Mouse (Mus musculus) MEL (cell line): ENCODE results near the gene Guca1a. TPM values are rescaled to one million over a fixed set of nuclear protein-coding genes. Genes with fewer than 3 reads are reported as not detected.

Experiments
- DNase-seq: peaks from one replicate; pipeline ENCODE4 v3.0.0; 2011; ENCODE audit warnings: low read depth, low spot score
- H3K27ac ChIP-seq: 2 replicates; pipeline ENCODE4 v1.5.1; 2012; ENCODE audit warnings: low read depth, mild to moderate bottlenecking, control low read depth, low read length, moderate library complexity; ENCODE audit not compliant: control insufficient read depth
- H3K27me3 ChIP-seq, 2 experiments: fragments of 150-350 bp in 1 of 2; sonication (generic) in 1 of 2; 2 replicates each; pipeline ENCODE4 v1.6.1; 2012; ENCODE audit warnings: low read length in 2 of 2, mild to moderate bottlenecking in 2 of 2, improper control_type of control experiment in 1 of 2, moderate library complexity in 1 of 2; ENCODE audit not compliant: insufficient read depth in 2 of 2, control insufficient read depth in 1 of 2
- H3K36me3 ChIP-seq, 2 experiments: 2 replicates each; pipeline ENCODE4 v1.6.1; 2012 to 2014; ENCODE audit warnings: low read length in 2 of 2, improper control_type of control experiment in 1 of 2, inconsistent platforms in 1 of 2, mild to moderate bottlenecking in 1 of 2; ENCODE audit not compliant: insufficient read depth in 2 of 2, control insufficient read depth in 1 of 2
- H3K4me1 ChIP-seq, 2 experiments: fragments of 150-350 bp in 1 of 2; sonication (generic) in 1 of 2; 2 replicates each; pipeline ENCODE4 v1.6.1; 2012; ENCODE audit warnings: low read length in 2 of 2, improper control_type of control experiment in 1 of 2, mild to moderate bottlenecking in 1 of 2; ENCODE audit not compliant: insufficient read depth in 2 of 2, control insufficient read depth in 1 of 2
- H3K4me3 ChIP-seq, 2 experiments: fragments of 150-350 bp in 1 of 2; sonication (generic) in 1 of 2; 2 replicates each; pipeline ENCODE4 v1.5.1; 2012; ENCODE audit warnings: low read depth in 2 of 2, low read length in 2 of 2, mild to moderate bottlenecking in 2 of 2, moderate library complexity in 2 of 2, control low read depth in 1 of 2, improper control_type of control experiment in 1 of 2; ENCODE audit not compliant: control insufficient read depth in 1 of 2, insufficient read depth in 1 of 2
- H3K79me2 ChIP-seq: 2 replicates; pipeline ENCODE4 v1.6.1; 2012; ENCODE audit warnings: mild to moderate bottlenecking, low read length, moderate library complexity; ENCODE audit not compliant: control insufficient read depth, poor library complexity, insufficient read depth
- H3K9ac ChIP-seq: 2 replicates; pipeline ENCODE4 v1.6.1; 2012; ENCODE audit warnings: low read depth, mild to moderate bottlenecking, control low read depth, low read length, moderate library complexity; ENCODE audit not compliant: control insufficient read depth, poor library complexity, severe bottlenecking
- H3K9me3 ChIP-seq: fragments of 150-350 bp; sonication (generic); replicated peaks from 2 replicates; pipeline ENCODE4 v1.6.1; 2012; ENCODE audit warnings: mild to moderate bottlenecking, low read length, improper control_type of control experiment, moderate library complexity; ENCODE audit not compliant: insufficient read depth
- BHLHE40 ChIP-seq: IDR thresholded peaks from 2 replicates; pipeline ENCODE4 v1.6.1; 2012; ENCODE audit warnings: low read depth, mild to moderate bottlenecking, inconsistent platforms, low read length, improper control_type of control experiment, borderline replicate concordance
- CHD1 ChIP-seq: IDR thresholded peaks from 2 replicates; pipeline ENCODE4 v1.6.1; 2012; ENCODE audit warnings: low read depth, mild to moderate bottlenecking, inconsistent platforms, low read length, improper control_type of control experiment
- CHD2 ChIP-seq: IDR thresholded peaks from 2 replicates; pipeline ENCODE4 v1.6.1; 2011; ENCODE audit warnings: low read length, improper control_type of control experiment
- CTCF ChIP-seq, 3 experiments: IDR thresholded peaks in 2 of 3; conservative IDR thresholded peaks in 1 of 3; 2 replicates each; pipeline ENCODE4 v1.5.1; 2011 to 2012; ENCODE audit warnings: low read length in 3 of 3, low read depth in 2 of 3, mild to moderate bottlenecking in 2 of 3, improper control_type of control experiment in 1 of 3, inconsistent platforms in 1 of 3, mixed read lengths in 1 of 3, moderate library complexity in 1 of 3; ENCODE audit not compliant: control insufficient read depth in 1 of 3, insufficient read depth in 1 of 3, poor library complexity in 1 of 3, severe bottlenecking in 1 of 3
- E2F4 ChIP-seq: IDR thresholded peaks from 2 replicates; pipeline ENCODE4 v1.6.1; 2011; ENCODE audit warnings: low read depth, low read length, improper control_type of control experiment, borderline replicate concordance
- EP300 ChIP-seq, 2 experiments: IDR thresholded peaks; 2 replicates each; pipeline ENCODE4 v1.6.1; 2011; ENCODE audit warnings: improper control_type of control experiment in 2 of 2, low read length in 2 of 2, low read depth in 1 of 2, mild to moderate bottlenecking in 1 of 2
- GABPA ChIP-seq: IDR thresholded peaks from 2 replicates; pipeline ENCODE4 v1.6.1; 2012; ENCODE audit warnings: low read depth, mild to moderate bottlenecking, inconsistent platforms, low read length, improper control_type of control experiment, moderate library complexity
- GATA1 ChIP-seq: IDR thresholded peaks from 2 replicates; pipeline ENCODE4 v1.6.1; 2011; ENCODE audit warnings: low read depth, low read length, improper control_type of control experiment
- HCFC1 ChIP-seq: IDR thresholded peaks from 2 replicates; pipeline ENCODE4 v1.6.1; 2012; ENCODE audit warnings: low read depth, mild to moderate bottlenecking, inconsistent platforms, low read length, improper control_type of control experiment, moderate library complexity
- KAT2A ChIP-seq: conservative IDR thresholded peaks from 2 replicates; pipeline ENCODE4 v1.6.1; 2012; ENCODE audit warnings: low read depth, low read length, improper control_type of control experiment, inconsistent platforms
- MAX ChIP-seq: IDR thresholded peaks from 2 replicates; pipeline ENCODE4 v1.6.1; 2011; ENCODE audit warnings: low read length, improper control_type of control experiment
- MEF2A ChIP-seq: IDR thresholded peaks from 2 replicates; pipeline ENCODE4 v1.6.1; 2014; ENCODE audit warnings: low read depth, mild to moderate bottlenecking, inconsistent platforms, low read length, improper control_type of control experiment; ENCODE audit not compliant: poor library complexity, insufficient replicate concordance, severe bottlenecking; ENCODE audit errors: extremely low read depth
- MYC ChIP-seq: IDR thresholded peaks from 2 replicates; pipeline ENCODE4 v1.6.1; 2011; ENCODE audit warnings: low read depth, mild to moderate bottlenecking, low read length, improper control_type of control experiment, moderate library complexity
- POLR2A ChIP-seq, 2 experiments: IDR thresholded peaks; 2 replicates each; pipeline ENCODE4 v1.6.1; 2011 to 2012; ENCODE audit warnings: low read length in 2 of 2, mild to moderate bottlenecking in 2 of 2, control low read depth in 1 of 2, improper control_type of control experiment in 1 of 2, low read depth in 1 of 2, moderate library complexity in 1 of 2; ENCODE audit not compliant: control insufficient read depth in 1 of 2, insufficient read depth in 1 of 2, poor library complexity in 1 of 2
- POLR2AphosphoS2 ChIP-seq: IDR thresholded peaks from 2 replicates; pipeline ENCODE4 v1.6.1; 2011; ENCODE audit warnings: low read length, improper control_type of control experiment
- SIN3A ChIP-seq: IDR thresholded peaks from 2 replicates; pipeline ENCODE4 v1.6.1; 2012; ENCODE audit warnings: low read length, improper control_type of control experiment, inconsistent platforms
- TAL1 ChIP-seq: IDR thresholded peaks from 2 replicates; pipeline ENCODE4 v1.6.1; 2012; ENCODE audit warnings: mild to moderate bottlenecking, inconsistent platforms, low read length, moderate library complexity, mixed read lengths
- TBP ChIP-seq: IDR thresholded peaks from 2 replicates; pipeline ENCODE4 v1.8.0; 2011; ENCODE audit warnings: low read depth, low read length, improper control_type of control experiment
- UBTF ChIP-seq: IDR thresholded peaks from 2 replicates; pipeline ENCODE4 v1.6.1; 2012; ENCODE audit warnings: low read depth, mild to moderate bottlenecking, inconsistent platforms, low read length, improper control_type of control experiment, moderate library complexity, borderline replicate concordance; ENCODE audit not compliant: insufficient read depth
- USF2 ChIP-seq, 2 experiments: IDR thresholded peaks; 2 replicates each; pipeline ENCODE4 v1.6.1; 2011 to 2012; ENCODE audit warnings: improper control_type of control experiment in 2 of 2, low read length in 2 of 2, borderline replicate concordance in 1 of 2, inconsistent platforms in 1 of 2, low read depth in 1 of 2, mild to moderate bottlenecking in 1 of 2; ENCODE audit not compliant: insufficient read depth in 1 of 2
- ZC3H11A ChIP-seq: IDR thresholded peaks from 2 replicates; pipeline ENCODE4 v1.6.1; 2012; ENCODE audit warnings: low read depth, mild to moderate bottlenecking, inconsistent platforms, low read length, improper control_type of control experiment
- ZMIZ1 ChIP-seq: IDR thresholded peaks from 2 replicates; pipeline ENCODE4 v1.6.1; 2012; ENCODE audit warnings: low read depth, mild to moderate bottlenecking, inconsistent platforms, low read length, improper control_type of control experiment, moderate library complexity
- polyA plus RNA-seq, 2 experiments: library from polyadenylated mRNA; stranded (reverse) in 1 of 2; unstranded in 1 of 2; fragments of >175 nt in 1 of 2; fragments of >200 nt in 1 of 2; gene quantifications; 2 replicates each; pipeline versions ENCODE4 v1.2.1 to v1.2.4; 2012; ENCODE audit warnings: low replicate concordance in 2 of 2, low read depth in 1 of 2; ENCODE audit not compliant: insufficient read length in 2 of 2, insufficient read depth in 1 of 2, missing spikeins in 1 of 2
- total RNA-seq: library from RNA; depleted of rRNA; stranded (reverse); fragments of 300-350 nt; gene quantifications from 2 replicates; pipeline ENCODE4 v1.2.3, GENCODE M21; 2012; rRNA removed

Gene Guca1a
- total RNA-seq (1.5 and 2.3 TPM in 2 replicates), polyA plus RNA-seq (1 to 10 TPM in 1 of 2 experiments, not detected in 1; 3.2 TPM)

GRCm38 (mm10) chr17:47400451-47400850 is at the start of gene Guca1a:
Guca1a (minus strand) TSS chr17:47400584.
- H3K79me2 ChIP-seq: no peaks in the 10 kb centered on the region
- H3K27me3 ChIP-seq: peaks cover 0 to 2% of the 10 kb centered on the region in 2 experiments; a peak in 2 of 4 replicates
- no peak for TF ChIP-seq ZC3H11A
- TF ChIP-seq USF2 (IDR thresholded peaks at IDR 0.05; ENCODE audit: borderline replicate concordance in 1 of 2, insufficient read depth in 1 of 2, low read depth in 1 of 2, low read length in 2 of 2): no peak
- no peak for TF ChIP-seq GABPA
- no peak for TF ChIP-seq MAX
- no peak within 1 kb of the TSS for H3K4me3 ChIP-seq
- H3K9ac ChIP-seq: no peak within 1 kb of the TSS
- DNase-seq: no peak
- no peak within 1 kb of the TSS for H3K27ac ChIP-seq
- no peaks in the 10 kb centered on the region for H3K9me3 ChIP-seq
- peaks cover 0 to 4% of the 10 kb centered on the region in 2 experiments; a peak in 1 of 4 replicates for H3K4me1 ChIP-seq
- H3K36me3 ChIP-seq: no peaks in the 10 kb centered on the region

GRCm38 (mm10) chr17:47449432-47449831 is 49.0 kb upstream of the Guca1a start:
- H3K79me2 ChIP-seq: no peaks in the 10 kb centered on the region
- no peak overlapping the region for H3K4me3 ChIP-seq
- TF ChIP-seq CTCF (IDR thresholded peaks at IDR 0.05 in 2 of 3, conservative IDR thresholded peaks at IDR 0.05 in 1 of 3; ENCODE audit: control insufficient read depth in 1 of 3, insufficient read depth in 1 of 3, low read depth in 2 of 3, low read length in 3 of 3, poor library complexity in 1 of 3, severe bottlenecking in 1 of 3): no peak
- DNase-seq: no peak
- H3K36me3 ChIP-seq: peaks cover 0 to 4% of the 10 kb centered on the region in 2 experiments; a peak in 1 of 4 replicates
- no peak overlapping the region for H3K27ac ChIP-seq
- no peaks in the 10 kb centered on the region for H3K9me3 ChIP-seq
- no peaks in the 10 kb centered on the region; a peak in 1 of 4 replicates for H3K27me3 ChIP-seq
- peaks cover 3 to 14% of the 10 kb centered on the region in 2 experiments; a peak in 3 of 4 replicates for H3K4me1 ChIP-seq
- H3K9ac ChIP-seq: no peak overlapping the region

GRCm38 (mm10) chr17:47448523-47449372 is 48.4 kb upstream of the Guca1a start:
- peaks cover 0 to 9% of the 10 kb centered on the region in 2 experiments; a peak in 2 of 4 replicates for H3K4me1 ChIP-seq
- H3K27me3 ChIP-seq: no peaks in the 10 kb centered on the region; a peak in 1 of 4 replicates
- H3K9me3 ChIP-seq: no peaks in the 10 kb centered on the region
- no peaks in the 10 kb centered on the region for H3K79me2 ChIP-seq
- no peaks in the 10 kb centered on the region; a peak in 1 of 4 replicates for H3K36me3 ChIP-seq
- DNase-seq: no peak
- TF ChIP-seq BHLHE40 (no peak), POLR2A (IDR thresholded peaks at IDR 0.05; ENCODE audit: control insufficient read depth in 1 of 2, insufficient read depth in 1 of 2, low read depth in 1 of 2, low read length in 2 of 2, poor library complexity in 1 of 2) (no peak), SIN3A (no peak), MYC (no peak), TBP (no peak), HCFC1 (no peak), E2F4 (no peak), UBTF (no peak), KAT2A (no peak), CTCF (IDR thresholded peaks at IDR 0.05 in 2 of 3, conservative IDR thresholded peaks at IDR 0.05 in 1 of 3; ENCODE audit: control insufficient read depth in 1 of 3, insufficient read depth in 1 of 3, low read depth in 2 of 3, low read length in 3 of 3, poor library complexity in 1 of 3, severe bottlenecking in 1 of 3) (no peak), TAL1 (no peak), CHD2 (no peak), MEF2A (no peak), MAX (no peak), GATA1 (no peak), CHD1 (no peak), EP300 (IDR thresholded peaks at IDR 0.05; ENCODE audit: low read depth in 1 of 2, low read length in 2 of 2) (no peak), GABPA (no peak), ZMIZ1 (no peak), POLR2AphosphoS2 (no peak)
- no peak overlapping the region for H3K4me3 ChIP-seq
- H3K9ac ChIP-seq: no peak overlapping the region
- H3K27ac ChIP-seq: no peak overlapping the region
